Mouse (Mus musculus): ENCODE measurements at regions not wholly inside any gene's neighbourhood (a gene's known extent, or its start where the extent isn't known, plus 50 kb on each side); places are given as distances from the start of the nearest gene placed in this dataset.

- Histone ChIP-seq H3K9ac (ENCODE audit: low read depth, low read length) (no peak overlapping the region), H3K36me3 (ENCODE audit: control insufficient read depth, insufficient read depth, low read length) (no peaks in the 10 kb centered on the region), H3K79me2 (ENCODE audit: control insufficient read depth, insufficient read depth, low read length) (no peaks in the 10 kb centered on the region), H3K4me1 (ENCODE audit: control insufficient read depth, insufficient read depth, low read length) (no peaks in the 10 kb centered on the region), H3K27me3 (ENCODE audit: control insufficient read depth, insufficient read depth, low read length) (no peaks in the 10 kb centered on the region), H3K27ac (replicated peaks; ENCODE audit: insufficient read depth, low read depth, low read length) (no peak overlapping the region), H3K4me3 (ENCODE audit: insufficient read depth, low read depth, low read length) (no peak overlapping the region)
- no peak for DNase-seq (ENCODE audit: extremely low read depth, low read depth, low spot score)
- 70% methylated on average over 16 of the region's 16 CpGs for WGBS
- TF ChIP-seq CTCF (IDR thresholded peaks at IDR 0.05; ENCODE audit: low read depth, low read length), result no peak
- TF ChIP-seq POLR2A (IDR thresholded peaks at IDR 0.05; ENCODE audit: extremely low read depth, insufficient read depth, low read length), result no peak
Measured at GRCm38 (mm10) chr12:12684481-12685216, 257.1 kb downstream of the Mycn start.

GRCm38 (mm10) chr12:12683733-12684470 is 257.8 kb downstream of the Mycn start:
- H3K27me3 ChIP-seq (ENCODE audit: control insufficient read depth, insufficient read depth, low read length), result no peaks in the 10 kb centered on the region
- no peaks in the 10 kb centered on the region for H3K36me3 ChIP-seq (ENCODE audit: control insufficient read depth, insufficient read depth, low read length)
- no peak overlapping the region for H3K9ac ChIP-seq (ENCODE audit: low read depth, low read length)
- H3K27ac ChIP-seq (replicated peaks; ENCODE audit: insufficient read depth, low read depth, low read length), result no peak overlapping the region
- no peak for DNase-seq (ENCODE audit: extremely low read depth, low read depth, low spot score)
- 79% methylated on average over 10 of the region's 10 CpGs for WGBS
- no peaks in the 10 kb centered on the region for H3K79me2 ChIP-seq (ENCODE audit: control insufficient read depth, insufficient read depth, low read length)
- H3K4me1 ChIP-seq (ENCODE audit: control insufficient read depth, insufficient read depth, low read length), result no peaks in the 10 kb centered on the region
- H3K4me3 ChIP-seq (ENCODE audit: insufficient read depth, low read depth, low read length), result no peak overlapping the region
- TF ChIP-seq CTCF (IDR thresholded peaks at IDR 0.05; ENCODE audit: low read depth, low read length) (no peak), POLR2A (IDR thresholded peaks at IDR 0.05; ENCODE audit: extremely low read depth, insufficient read depth, low read length) (no peak)

DNA sequence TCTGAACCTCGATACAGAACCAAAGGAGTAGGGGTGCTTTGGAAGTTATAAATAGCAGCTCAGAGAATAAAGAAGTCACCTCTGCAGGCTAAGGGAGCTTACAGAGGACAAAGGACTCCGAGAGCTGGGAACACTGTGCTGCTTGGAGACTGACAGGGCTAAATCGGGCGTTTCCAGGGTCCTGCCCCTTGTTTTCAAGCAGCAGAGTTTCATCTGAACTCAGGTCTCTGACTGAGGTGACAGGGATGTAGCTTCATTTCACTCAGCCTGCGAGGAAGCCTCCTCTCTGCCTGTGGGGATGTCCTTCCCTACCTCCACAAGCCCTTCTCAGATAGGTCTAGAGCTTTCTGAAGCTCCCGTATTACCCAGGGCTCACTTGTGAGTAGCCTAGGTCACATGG is 260.6 kb downstream of the Mycn start:
- Histone ChIP-seq H3K79me2 (ENCODE audit: control insufficient read depth, insufficient read depth, low read length) (no peaks in the 10 kb centered on the region), H3K27ac (replicated peaks; ENCODE audit: insufficient read depth, low read depth, low read length) (no peak overlapping the region), H3K4me3 (ENCODE audit: insufficient read depth, low read depth, low read length) (no peak overlapping the region), H3K9ac (ENCODE audit: low read depth, low read length) (no peak overlapping the region), H3K36me3 (ENCODE audit: control insufficient read depth, insufficient read depth, low read length) (no peaks in the 10 kb centered on the region), H3K4me1 (ENCODE audit: control insufficient read depth, insufficient read depth, low read length) (no peaks in the 10 kb centered on the region), H3K27me3 (ENCODE audit: control insufficient read depth, insufficient read depth, low read length) (no peaks in the 10 kb centered on the region)
- TF ChIP-seq POLR2A (IDR thresholded peaks at IDR 0.05; ENCODE audit: extremely low read depth, insufficient read depth, low read length), result no peak
- no peak for TF ChIP-seq CTCF (IDR thresholded peaks at IDR 0.05; ENCODE audit: low read depth, low read length)
- 62% methylated on average over 6 of the region's 6 CpGs for WGBS
- no peak for DNase-seq (ENCODE audit: extremely low read depth, low read depth, low spot score)

GRCm38 (mm10) chr12:12680371-12680921 is 261.3 kb downstream of the Mycn start:
- no peak overlapping the region for H3K27ac ChIP-seq (replicated peaks; ENCODE audit: insufficient read depth, low read depth, low read length)
- TF ChIP-seq POLR2A (IDR thresholded peaks at IDR 0.05; ENCODE audit: extremely low read depth, insufficient read depth, low read length), result no peak
- TF ChIP-seq CTCF (IDR thresholded peaks at IDR 0.05; ENCODE audit: low read depth, low read length), result no peak
- 40% methylated on average over 14 of the region's 14 CpGs for WGBS
- no peaks in the 10 kb centered on the region for H3K36me3 ChIP-seq (ENCODE audit: control insufficient read depth, insufficient read depth, low read length)
- DNase-seq (ENCODE audit: extremely low read depth, low read depth, low spot score), result no peak
- no peaks in the 10 kb centered on the region for H3K27me3 ChIP-seq (ENCODE audit: control insufficient read depth, insufficient read depth, low read length)
- H3K9ac ChIP-seq (ENCODE audit: low read depth, low read length), result no peak overlapping the region
- no peaks in the 10 kb centered on the region for H3K79me2 ChIP-seq (ENCODE audit: control insufficient read depth, insufficient read depth, low read length)
- no peak overlapping the region for H3K4me3 ChIP-seq (ENCODE audit: insufficient read depth, low read depth, low read length)
- H3K4me1 ChIP-seq (ENCODE audit: control insufficient read depth, insufficient read depth, low read length), result no peaks in the 10 kb centered on the region

DNA sequence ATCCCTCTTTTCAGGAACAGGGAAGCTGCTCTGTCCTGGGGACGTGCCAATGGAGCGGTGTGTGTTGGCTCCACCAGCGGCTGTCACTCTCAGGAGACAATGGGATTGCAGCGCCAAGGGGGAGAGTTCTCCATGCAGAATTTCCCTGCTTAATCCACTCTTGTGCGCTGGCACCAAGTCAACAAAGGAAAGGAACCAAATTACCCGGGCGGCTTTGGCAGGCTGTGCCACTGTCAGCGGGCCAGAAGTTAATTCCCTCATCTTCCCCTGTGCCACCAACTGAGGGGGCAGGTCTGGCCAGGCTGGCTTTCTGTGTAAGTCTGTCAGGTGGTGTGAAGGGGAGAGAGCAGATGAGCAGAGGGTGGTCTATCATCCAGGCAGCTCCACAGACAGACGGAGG is 265.0 kb downstream of the Mycn start:
- DNase-seq (ENCODE audit: extremely low read depth, low read depth, low spot score), result no peak
- no peaks in the 10 kb centered on the region for H3K79me2 ChIP-seq (ENCODE audit: control insufficient read depth, insufficient read depth, low read length)
- H3K27ac ChIP-seq (replicated peaks; ENCODE audit: insufficient read depth, low read depth, low read length), result no peak overlapping the region
- no peaks in the 10 kb centered on the region for H3K36me3 ChIP-seq (ENCODE audit: control insufficient read depth, insufficient read depth, low read length)
- WGBS, result 69% methylated on average over 9 of the region's 9 CpGs
- TF ChIP-seq CTCF (IDR thresholded peaks at IDR 0.05; ENCODE audit: low read depth, low read length), result no peak
- TF ChIP-seq POLR2A (IDR thresholded peaks at IDR 0.05; ENCODE audit: extremely low read depth, insufficient read depth, low read length), result no peak
- no peaks in the 10 kb centered on the region for H3K27me3 ChIP-seq (ENCODE audit: control insufficient read depth, insufficient read depth, low read length)
- no peak overlapping the region for H3K9ac ChIP-seq (ENCODE audit: low read depth, low read length)
- H3K4me1 ChIP-seq (ENCODE audit: control insufficient read depth, insufficient read depth, low read length), result no peaks in the 10 kb centered on the region
- H3K4me3 ChIP-seq (ENCODE audit: insufficient read depth, low read depth, low read length), result no peak overlapping the region
